Mouse (Mus musculus) ES-Bruce4 (cell line): ENCODE measurements around the gene Pold3.

ENCODE experiments used
- CTCF ChIP-seq: IDR thresholded peaks from one replicate; pipeline ENCODE4 v1.8.1; 2011; ENCODE audit warnings: low read depth, low read length
- EP300 ChIP-seq: IDR thresholded peaks from 2 replicates; pipeline ENCODE4 v1.6.1; 2011; ENCODE audit warnings: low read depth, low read length; ENCODE audit not compliant: insufficient read depth
- POLR2A ChIP-seq: IDR thresholded peaks from one replicate; pipeline ENCODE4 v1.8.1; 2011; ENCODE audit warnings: low read length; ENCODE audit not compliant: insufficient read depth

- no peak for TF ChIP-seq POLR2A
- TF ChIP-seq CTCF, result no peak
- no peak for TF ChIP-seq EP300
Observed at GRCm38 (mm10) chr7:100128262-100129041, 7.1 kb upstream of the Pold3 start.
